Mouse (Mus musculus) heart, postnatal 0 days (tissue): Measurements from ENCODE around the gene Mtg1.

Experiments
- CTCF ChIP-seq: IDR thresholded peaks from 2 replicates; pipeline ENCODE4 v1.5.1; 2016; ENCODE audit warnings: antibody characterized with exemption, control low read depth, low read depth
- EP300 ChIP-seq: IDR thresholded peaks from 2 replicates; pipeline ENCODE4 v1.6.1; 2016; ENCODE audit warnings: antibody characterized with exemption, low read depth

DNA sequence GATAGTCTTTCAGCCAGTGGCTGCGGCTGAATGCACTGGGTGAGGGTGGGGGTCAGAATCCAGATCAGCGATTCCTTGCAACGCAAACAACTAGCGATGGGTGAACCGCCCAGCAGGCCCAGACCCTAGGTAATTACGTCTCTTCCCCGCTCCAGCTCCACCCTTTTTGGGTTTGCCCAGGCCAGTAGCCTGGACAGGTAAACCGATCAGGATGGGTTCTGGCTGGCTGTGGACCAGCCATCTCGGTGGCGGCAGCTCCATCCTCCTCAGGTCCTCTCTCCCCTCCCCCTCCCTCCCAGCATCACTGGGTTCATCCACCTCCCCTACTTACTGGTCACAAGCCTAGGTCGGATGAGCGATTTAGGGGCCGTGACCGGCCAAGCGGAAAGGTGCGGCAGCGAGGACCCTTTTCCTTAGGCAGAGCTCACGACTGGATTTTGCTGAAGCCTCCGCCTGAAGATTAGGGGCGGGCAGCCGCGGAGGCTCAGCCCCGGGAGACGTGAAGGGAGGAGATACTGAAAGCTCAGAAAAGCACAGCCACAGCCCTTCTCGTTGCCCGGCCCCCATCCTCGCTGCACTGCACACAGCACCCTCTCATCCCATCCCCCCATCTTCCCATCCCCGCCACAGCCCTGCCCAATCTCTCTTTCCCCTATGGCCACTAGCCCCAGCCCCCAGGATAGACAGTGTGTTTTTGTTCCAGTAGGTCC, 17.0 kb downstream of the Mtg1 start, which contains the start of gene Sprn:
- no peak for TF ChIP-seq EP300
- no peak for TF ChIP-seq CTCF
